Mouse (Mus musculus) testis, adult 10 weeks (tissue): ENCODE data around the gene Aars2. TPM values are rescaled to one million over a fixed set of nuclear protein-coding genes. Genes with fewer than 3 reads are reported as not detected.

ENCODE experiments used
- polyA plus RNA-seq: library from polyadenylated mRNA; stranded (reverse); fragments of 350-450 nt; fragmentation: Illumina TruSeq; extraction: RNeasy Lipid Tissue Mini Kit (QIAGEN cat#74804); gene quantifications from one replicate; pipeline ENCODE4 v1.2.3, GENCODE M21; 2014; ENCODE audit warnings: low read depth, low replicate concordance

The Aars2 gene
- 0.27 TPM for polyA plus RNA-seq

GRCm38 (mm10) chr17:45506700-45507189 is at the start of gene Aars2:
Gene Aars2, plus strand, starts transcription at chr17:45506841.

GRCm38 (mm10) chr17:45474669-45475465 is 31.8 kb upstream of the Aars2 start, which contains the start of gene Spats1:
Gene Spats1, minus strand, starts transcription at chr17:45475415.

GRCm38 (mm10) chr17:45523263-45523662 is 16.6 kb downstream of the Aars2 start, which contains the start of gene Tcte1:
Gene Tcte1, plus strand, starts transcription at chr17:45523434.

GRCm38 (mm10) chr17:45549617-45550181 is 43.1 kb downstream of the Aars2 start, which contains the start of gene Tmem151b:
Gene Tmem151b, minus strand, starts transcription at chr17:45549677.

GRCm38 (mm10) chr17:45555452-45556106 is 48.9 kb downstream of the Aars2 start, which contains the start of gene Nfkbie:
Gene Nfkbie, plus strand, starts transcription at chr17:45555703.

DNA sequence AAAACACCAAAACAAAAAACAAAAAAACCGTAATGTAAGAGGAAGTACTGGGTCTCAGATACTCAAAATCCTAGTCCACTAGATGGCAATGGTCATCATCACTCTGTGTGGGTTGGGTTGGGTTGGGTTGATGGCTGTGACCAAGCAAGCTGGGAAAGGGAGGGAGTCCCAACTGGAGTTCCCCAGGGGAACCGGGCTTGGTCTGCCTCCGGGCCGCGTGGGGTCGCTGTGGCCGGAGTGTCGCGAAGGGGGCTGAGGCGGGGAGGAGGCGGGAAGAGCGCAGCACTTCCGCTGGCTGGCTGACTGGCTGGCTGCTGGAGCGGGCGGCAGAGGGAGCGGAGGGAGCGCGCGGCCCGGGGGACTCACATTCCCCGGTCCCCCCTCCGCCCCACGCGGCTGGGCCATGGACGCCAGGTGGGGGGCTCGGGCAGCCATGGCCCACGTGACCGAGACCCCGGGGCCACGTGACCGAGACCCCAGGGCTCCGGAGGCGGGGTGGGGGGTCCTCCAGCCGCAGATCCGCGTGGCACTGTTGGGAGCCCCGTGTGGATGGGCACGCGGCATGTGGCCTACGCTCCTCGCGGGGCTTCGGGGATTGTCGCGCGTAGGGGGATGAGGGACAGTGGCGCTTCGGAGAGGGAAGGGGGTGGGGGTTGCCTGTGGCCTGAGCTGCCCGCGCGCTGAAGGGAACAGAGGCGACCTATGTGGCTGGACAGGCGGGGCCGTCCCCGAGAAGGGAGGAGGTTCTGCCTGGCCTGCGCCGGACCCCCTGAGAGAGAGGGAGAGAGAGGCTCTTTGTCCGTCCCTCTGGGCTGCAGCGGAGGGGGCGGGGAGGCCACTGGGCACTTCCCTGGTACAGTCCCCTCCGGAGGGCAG is 57.3 kb downstream of the Aars2 start, which contains the start of gene Slc35b2:
Gene Slc35b2 (plus strand): TSS at position 220 of the 876 bp plus-strand sequence.

Other genes starting within 250 kb of the Aars2 start
- 61.1 TPM for gene Cdc5l, start 73.1 kb upstream of the Aars2 start, polyA plus RNA-seq
- 31.2 TPM for gene Spats1, start 31.4 kb upstream of the Aars2 start, polyA plus RNA-seq
- 64.6 TPM for gene Tcte1, start 16.6 kb downstream of the Aars2 start, polyA plus RNA-seq
- gene Tmem151b, start 42.8 kb downstream of the Aars2 start, polyA plus RNA-seq, result 0.06 TPM
- gene Nfkbie, start 48.9 kb downstream of the Aars2 start, polyA plus RNA-seq, result 0.46 TPM
- gene Slc35b2, start 57.0 kb downstream of the Aars2 start, polyA plus RNA-seq, result 2.5 TPM
- gene Hsp90ab1, start 66.4 kb downstream of the Aars2 start, polyA plus RNA-seq, result 429 TPM
- gene Slc29a1, start 92.8 kb downstream of the Aars2 start, polyA plus RNA-seq, result 13.7 TPM
- gene Mymx, start 95.3 kb downstream of the Aars2 start, polyA plus RNA-seq, result not detected
- gene Capn11, start 152.5 kb downstream of the Aars2 start, polyA plus RNA-seq, result 23.4 TPM
- not detected for gene Mrpl14, start 179.5 kb downstream of the Aars2 start, polyA plus RNA-seq
- 0.27 TPM for gene Tmem63b, start 180.1 kb downstream of the Aars2 start, polyA plus RNA-seq
- gene 1600014C23Rik, start 227.0 kb downstream of the Aars2 start, polyA plus RNA-seq, result 0.73 TPM